Mouse (Mus musculus): ENCODE data around the gene Mpped1. TPM values are rescaled to one million over a fixed set of nuclear protein-coding genes. Genes with fewer than 3 reads are reported as not detected.

Mpped1 gene
- not detected for polyA plus RNA-seq (2012; fragmentation: generic; extraction: Trizol)
- long read RNA-seq, experiment 1 = 0 reads
- long read RNA-seq, experiment 2 = 0 reads

GRCm38 (mm10) chr15:83779387-83779786, at the start of gene Mpped1:
Gene Mpped1, plus strand, starts transcription at chr15:83779467.
- H3K4me3 ChIP-seq (ENCODE audit: insufficient read depth, poor library complexity, severe bottlenecking) = no peak within 1 kb of the TSS
- no peak for TF ChIP-seq MAX (IDR thresholded peaks at IDR 0.05)
- no peaks in the 10 kb centered on the region for H3K79me2 ChIP-seq (ENCODE audit: control insufficient read depth, insufficient read depth)
- peaks cover 67% of the 10 kb centered on the region for H3K27me3 ChIP-seq (ENCODE audit: control insufficient read depth, insufficient read depth, insufficient read length)
- H3K36me3 ChIP-seq (ENCODE audit: control insufficient read depth, insufficient read depth) = no peaks in the 10 kb centered on the region
- no peaks in the 10 kb centered on the region for H3K79me3 ChIP-seq (ENCODE audit: low read depth)
- no peak within 1 kb of the TSS for H3ac ChIP-seq (ENCODE audit: control insufficient read depth, insufficient read length, low read depth)

GRCm38 (mm10) chr15:83740676-83741422, 38.4 kb upstream of the Mpped1 start:
- Histone ChIP-seq H3K4me3 (ENCODE audit: insufficient read depth, poor library complexity, severe bottlenecking) (no peak overlapping the region), H3K79me3 (ENCODE audit: low read depth) (no peaks in the 10 kb centered on the region), H3K79me2 (ENCODE audit: control insufficient read depth, insufficient read depth) (no peaks in the 10 kb centered on the region), H3K27me3 (ENCODE audit: control insufficient read depth, insufficient read depth, insufficient read length) (peaks cover 26% of the 10 kb centered on the region), H3K36me3 (ENCODE audit: control insufficient read depth, insufficient read depth) (no peaks in the 10 kb centered on the region), H3ac (ENCODE audit: control insufficient read depth, insufficient read length, low read depth) (no peak overlapping the region)
- TF ChIP-seq MYOD1 (IDR thresholded peaks at IDR 0.05; ENCODE audit: control insufficient read depth, insufficient read length, low read depth) (no peak), CEBPB (IDR thresholded peaks at IDR 0.05; ENCODE audit: low read depth) (no peak), MAX (IDR thresholded peaks at IDR 0.05) (no peak), FOSL1 (IDR thresholded peaks at IDR 0.05; ENCODE audit: insufficient read depth, low read length, poor library complexity, severe bottlenecking) (no peak), MYOG (IDR thresholded peaks at IDR 0.05; ENCODE audit: control insufficient read depth, extremely low read depth, insufficient read length) (no peak), USF1 (IDR thresholded peaks at IDR 0.05; ENCODE audit: low read depth) (no peak), CTCF (IDR thresholded peaks at IDR 0.05; ENCODE audit: control insufficient read depth, insufficient read depth, insufficient read length) (no peak)

- no peaks in the 10 kb centered on the region for H3K79me2 ChIP-seq (ENCODE audit: control insufficient read depth, insufficient read depth)
- no peaks in the 10 kb centered on the region for H3K36me3 ChIP-seq (ENCODE audit: control insufficient read depth, insufficient read depth)
- no peak overlapping the region for H3ac ChIP-seq (ENCODE audit: control insufficient read depth, insufficient read length, low read depth)
- H3K27me3 ChIP-seq (ENCODE audit: control insufficient read depth, insufficient read depth, insufficient read length) = peaks cover 33% of the 10 kb centered on the region
- no peaks in the 10 kb centered on the region for H3K79me3 ChIP-seq (ENCODE audit: low read depth)
- TF ChIP-seq MYOG (IDR thresholded peaks at IDR 0.05; ENCODE audit: control insufficient read depth, extremely low read depth, insufficient read length) (no peak), FOSL1 (IDR thresholded peaks at IDR 0.05; ENCODE audit: insufficient read depth, low read length, poor library complexity, severe bottlenecking) (no peak), CTCF (IDR thresholded peaks at IDR 0.05; ENCODE audit: control insufficient read depth, insufficient read depth, insufficient read length) (no peak), CEBPB (IDR thresholded peaks at IDR 0.05; ENCODE audit: low read depth) (no peak), MYOD1 (IDR thresholded peaks at IDR 0.05; ENCODE audit: control insufficient read depth, insufficient read length, low read depth) (no peak), USF1 (IDR thresholded peaks at IDR 0.05; ENCODE audit: low read depth) (no peak), MAX (IDR thresholded peaks at IDR 0.05) (no peak)
- H3K4me3 ChIP-seq (ENCODE audit: insufficient read depth, poor library complexity, severe bottlenecking) = no peak overlapping the region
These were observed 37.2 kb upstream of the Mpped1 start for GRCm38 (mm10) chr15:83742018-83742417.

- Histone ChIP-seq H3K79me3 (ENCODE audit: low read depth) (no peaks in the 10 kb centered on the region), H3K27me3 (ENCODE audit: control insufficient read depth, insufficient read depth, insufficient read length) (peaks cover 35% of the 10 kb centered on the region), H3K79me2 (ENCODE audit: control insufficient read depth, insufficient read depth) (no peaks in the 10 kb centered on the region), H3K4me3 (ENCODE audit: insufficient read depth, poor library complexity, severe bottlenecking) (no peak overlapping the region), H3ac (ENCODE audit: control insufficient read depth, insufficient read length, low read depth) (no peak overlapping the region), H3K36me3 (ENCODE audit: control insufficient read depth, insufficient read depth) (no peaks in the 10 kb centered on the region)
- TF ChIP-seq CTCF (IDR thresholded peaks at IDR 0.05; ENCODE audit: control insufficient read depth, insufficient read depth, insufficient read length) (no peak), MYOG (IDR thresholded peaks at IDR 0.05; ENCODE audit: control insufficient read depth, extremely low read depth, insufficient read length) (no peak), USF1 (IDR thresholded peaks at IDR 0.05; ENCODE audit: low read depth) (no peak), FOSL1 (IDR thresholded peaks at IDR 0.05; ENCODE audit: insufficient read depth, low read length, poor library complexity, severe bottlenecking) (no peak), CEBPB (IDR thresholded peaks at IDR 0.05; ENCODE audit: low read depth) (no peak), MYOD1 (IDR thresholded peaks at IDR 0.05; ENCODE audit: control insufficient read depth, insufficient read length, low read depth) (no peak), MAX (IDR thresholded peaks at IDR 0.05) (no peak)
These were observed 33.0 kb upstream of the Mpped1 start for GRCm38 (mm10) chr15:83746311-83746710.

- H3K4me3 ChIP-seq (ENCODE audit: insufficient read depth, poor library complexity, severe bottlenecking) = no peak overlapping the region
These were observed 30.3 kb upstream of the Mpped1 start for GRCm38 (mm10) chr15:83748986-83749385.

GRCm38 (mm10) chr15:83749436-83749835, 29.8 kb upstream of the Mpped1 start:
- H3ac ChIP-seq (ENCODE audit: control insufficient read depth, insufficient read length, low read depth) = no peak overlapping the region
- TF ChIP-seq MYOD1 (IDR thresholded peaks at IDR 0.05; ENCODE audit: control insufficient read depth, insufficient read length, low read depth) = no peak
- no peak for TF ChIP-seq FOSL1 (IDR thresholded peaks at IDR 0.05; ENCODE audit: insufficient read depth, low read length, poor library complexity, severe bottlenecking)
- TF ChIP-seq CTCF (IDR thresholded peaks at IDR 0.05; ENCODE audit: control insufficient read depth, insufficient read depth, insufficient read length) = no peak
- no peak for TF ChIP-seq MYOG (IDR thresholded peaks at IDR 0.05; ENCODE audit: control insufficient read depth, extremely low read depth, insufficient read length)
- TF ChIP-seq MAX (IDR thresholded peaks at IDR 0.05) = no peak
- no peak for TF ChIP-seq CEBPB (IDR thresholded peaks at IDR 0.05; ENCODE audit: low read depth)
- no peak for TF ChIP-seq USF1 (IDR thresholded peaks at IDR 0.05; ENCODE audit: low read depth)
- peaks cover 43% of the 10 kb centered on the region for H3K27me3 ChIP-seq (ENCODE audit: control insufficient read depth, insufficient read depth, insufficient read length)
- no peaks in the 10 kb centered on the region for H3K36me3 ChIP-seq (ENCODE audit: control insufficient read depth, insufficient read depth)
- H3K4me3 ChIP-seq (ENCODE audit: insufficient read depth, poor library complexity, severe bottlenecking) = no peak overlapping the region
- H3K79me3 ChIP-seq (ENCODE audit: low read depth) = no peaks in the 10 kb centered on the region
- H3K79me2 ChIP-seq (ENCODE audit: control insufficient read depth, insufficient read depth) = no peaks in the 10 kb centered on the region

More at GRCm38 (mm10) chr15:83748986-83749385, 30.3 kb upstream of the Mpped1 start:
- Histone ChIP-seq H3K79me3 (ENCODE audit: low read depth) (no peaks in the 10 kb centered on the region), H3K27me3 (ENCODE audit: control insufficient read depth, insufficient read depth, insufficient read length) (peaks cover 43% of the 10 kb centered on the region), H3ac (ENCODE audit: control insufficient read depth, insufficient read length, low read depth) (no peak overlapping the region), H3K79me2 (ENCODE audit: control insufficient read depth, insufficient read depth) (no peaks in the 10 kb centered on the region), H3K36me3 (ENCODE audit: control insufficient read depth, insufficient read depth) (no peaks in the 10 kb centered on the region)
- no peak for TF ChIP-seq MAX (IDR thresholded peaks at IDR 0.05)
- no peak for TF ChIP-seq FOSL1 (IDR thresholded peaks at IDR 0.05; ENCODE audit: insufficient read depth, low read length, poor library complexity, severe bottlenecking)
